20 mouse cellular contexts compared by ENCODE assay signal in genomic region chr3:55697174-55697573, GRCm38 (mm10).
"Had no signal": no experiment of that assay in that cellular context is flagged by ENCODE, and none has a peak within 500 bp of the region (broad histone marks: within the 10 kb centered on the region; RNA-seq: fewer than 3 reads in every experiment).

No protein-coding gene starts in this region.

- H3K27me3 ChIP-seq: limb, embryonic 12.5 days; limb, embryonic 15.5 days; liver, embryonic 12.5 days; liver, embryonic 15.5 days; stomach, embryonic 15.5 days had no signal

- H3K4me3 ChIP-seq: left cerebral cortex, adult 2 months; limb, embryonic 12.5 days; limb, embryonic 15.5 days; liver, embryonic 12.5 days; liver, embryonic 15.5 days; stomach, embryonic 15.5 days had no signal

- H3K4me2 ChIP-seq: limb, embryonic 12.5 days; limb, embryonic 15.5 days; liver, embryonic 12.5 days; liver, embryonic 15.5 days; midbrain, embryonic 11.5 days; stomach, embryonic 15.5 days had no signal

- H3K9ac ChIP-seq: limb, embryonic 12.5 days; limb, embryonic 15.5 days; liver, embryonic 12.5 days; liver, embryonic 15.5 days; stomach, embryonic 15.5 days had no signal

- DNase-seq: layer of hippocampus, postnatal 36 days; left cerebral cortex, postnatal 4 days; lung, adult 2 months; lung, postnatal 14 days; lung, postnatal 4 days; midbrain, embryonic 14.5 days; right cerebral cortex, adult 18-20 months; right cerebral cortex, postnatal 25 days; spleen, adult 18-20 months; thymus, adult 18-20 months; thymus, postnatal 36 days had no signal

- H3K36me3 ChIP-seq: limb, embryonic 12.5 days; limb, embryonic 15.5 days; liver, embryonic 12.5 days; liver, embryonic 15.5 days; stomach, embryonic 15.5 days had no signal

- H3K4me1 ChIP-seq: liver, embryonic 12.5 days; liver, embryonic 15.5 days; stomach, embryonic 15.5 days had no signal

- H3K9me3 ChIP-seq: limb, embryonic 12.5 days; limb, embryonic 15.5 days; liver, embryonic 12.5 days; liver, embryonic 15.5 days; stomach, embryonic 15.5 days had no signal

- ATAC-seq: hindbrain, embryonic 16.5 days; intestine, embryonic 16.5 days; liver, embryonic 12.5 days had no signal

- H3K27ac ChIP-seq: left cerebral cortex, adult 2 months; limb, embryonic 12.5 days; limb, embryonic 15.5 days; liver, embryonic 12.5 days; liver, embryonic 15.5 days; stomach, embryonic 15.5 days had no signal
